Mouse (Mus musculus): ENCODE measurements around the gene H2al1f.

DNA sequence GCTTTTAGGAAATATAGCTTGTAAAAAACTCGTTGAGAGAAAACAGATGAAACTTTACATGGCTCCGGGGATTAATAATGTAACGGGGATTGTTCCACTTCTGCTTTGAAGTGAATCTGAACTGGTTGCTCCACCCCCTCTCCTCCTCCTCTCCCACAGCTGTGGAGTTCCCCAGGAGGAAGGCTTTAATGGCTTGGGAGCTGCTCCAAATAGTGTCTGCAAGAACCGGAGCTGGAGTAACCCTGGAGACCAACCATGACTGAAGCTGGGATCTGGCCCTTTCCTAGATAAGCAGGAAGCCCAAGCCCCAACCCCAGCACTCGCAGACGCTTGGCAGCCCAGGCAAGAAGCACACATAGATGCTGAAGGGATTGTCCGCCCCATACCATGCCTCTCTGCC lies 47.2 kb upstream of the H2al1f start:
- no peak for TF ChIP-seq CTCF (conservative IDR thresholded peaks at IDR 0.05; ENCODE audit: low read length)
- no peak for TF ChIP-seq POU5F1 (IDR thresholded peaks at IDR 0.05; ENCODE audit: borderline replicate concordance, low read length)
- no peak for TF ChIP-seq NANOG (IDR thresholded peaks at IDR 0.05; ENCODE audit: borderline replicate concordance, low read length)

Measured in E14TG2a.4 (cell line).